Mouse (Mus musculus) intestine, embryonic 14.5 days (tissue): ENCODE data around the gene Atp8b3. TPM values are rescaled to one million over a fixed set of nuclear protein-coding genes. Genes with fewer than 3 reads are reported as not detected.

Experiments
- ATAC-seq: fragments of 200-750 bp; cut with Nextera tagmentation; replicated peaks from 2 replicates; pipeline ENCODE4 v1.8.0; 2017; ENCODE audit warnings: low read depth, moderate number of reproducible peaks, moderate TSS enrichment, moderate library complexity; ENCODE audit not compliant: low FRiP score, low TSS enrichment
- DNase-seq: peaks from one replicate; pipeline ENCODE4 v3.0.0-alpha.2; 2018; ENCODE audit warnings: low spot score
- H3K27ac ChIP-seq: fragments of 300-500 bp; sonication (generic); 2 replicates; pipeline ENCODE4 v1.5.1; 2014; ENCODE audit warnings: low read depth, mild to moderate bottlenecking, control low read depth
- H3K27me3 ChIP-seq: fragments of 300-500 bp; sonication (generic); replicated peaks from 2 replicates; pipeline ENCODE4 v1.6.1; 2014; ENCODE audit warnings: low read length, control low read depth; ENCODE audit not compliant: control insufficient read depth, insufficient read depth
- H3K36me3 ChIP-seq: fragments of 300-500 bp; sonication (generic); 2 replicates; pipeline ENCODE4 v1.6.1; 2014; ENCODE audit warnings: low read length, control low read depth; ENCODE audit not compliant: control insufficient read depth, insufficient read depth
- H3K4me1 ChIP-seq: fragments of 300-500 bp; sonication (generic); replicated peaks from 2 replicates; pipeline ENCODE4 v1.6.1; 2014; ENCODE audit warnings: low read length, control low read depth, mixed read lengths; ENCODE audit not compliant: control insufficient read depth, insufficient read depth
- H3K4me2 ChIP-seq: fragments of 300-500 bp; sonication (generic); 2 replicates; pipeline ENCODE4 v1.6.1; 2014; ENCODE audit warnings: low read length
- H3K4me3 ChIP-seq: fragments of 300-500 bp; sonication (generic); 2 replicates; pipeline ENCODE4 v1.5.1; 2014; ENCODE audit warnings: low read depth, low read length, control low read depth, mixed read lengths
- H3K9ac ChIP-seq: fragments of 300-500 bp; sonication (generic); 2 replicates; pipeline ENCODE4 v1.6.1; 2014; ENCODE audit warnings: mild to moderate bottlenecking, low read length
- H3K9me3 ChIP-seq: fragments of 300-500 bp; sonication (generic); 2 replicates; pipeline ENCODE4 v1.6.1; 2016; ENCODE audit warnings: low read length, control low read depth; ENCODE audit not compliant: control insufficient read depth
- WGBS: fragments of 180-500 bp; shearing (Covaris S2); extraction: QIAGEN DNeasy Blood & Tissue Kit; methylation state at CpG from one replicate; pipeline ENCODE4 v1.1.7; 2014; 5-methylcytosine and 5-hydroxymethylcytosine counted together
- polyA plus RNA-seq: library from polyadenylated mRNA; unstranded; fragments of >200 nt; fragmentation: Nextera tagmentation; extraction: Ambion mirVana; gene quantifications from 2 replicates; pipeline ENCODE4 v1.2.1, GENCODE M21; 2014

Gene Atp8b3
- polyA plus RNA-seq, 1 experiment from 2014 or later: 0.18 TPM

GRCm38 (mm10) chr10:80475290-80475959 is 63.5 kb downstream of the Atp8b3 start:
- peak overlapping the region; percentile 65 for H3K27ac ChIP-seq
- under 1% methylated on average over 58 of the region's 58 CpGs for WGBS

More at GRCm38 (mm10) chr10:80475290-80475959, 63.5 kb downstream of the Atp8b3 start:
- Histone ChIP-seq H3K9ac (peak overlapping the region; percentile 51), H3K27me3 (peaks cover 23% of the 10 kb centered on the region), H3K9me3 (no peaks in the 10 kb centered on the region), H3K4me3 (peak overlapping the region; percentile 52), H3K4me2 (peak overlapping the region; percentile 68), H3K4me1 (no peaks in the 10 kb centered on the region), H3K36me3 (no peaks in the 10 kb centered on the region)
- DNase-seq: peak; percentile 92
- ATAC-seq: peak; percentile 88

Other genes with a start within 250 kb of the Atp8b3 start
- 1,236 and 1,315 TPM in 2 replicates for gene Rps15, start 246.7 kb downstream of the Atp8b3 start, polyA plus RNA-seq
- 7.8 and 9.1 TPM in 2 replicates for gene Apc2, start 243.1 kb downstream of the Atp8b3 start, polyA plus RNA-seq
- gene 2310011J03Rik, start 218.6 kb downstream of the Atp8b3 start, polyA plus RNA-seq: 43.4 and 45.2 TPM in 2 replicates
- gene Pcsk4, start 209.6 kb downstream of the Atp8b3 start, polyA plus RNA-seq: 6.8 and 7.3 TPM in 2 replicates
- gene Reep6, start 209.2 kb downstream of the Atp8b3 start, polyA plus RNA-seq: 42.4 and 58.1 TPM in 2 replicates
- 8.1 and 8.7 TPM in 2 replicates for gene Adamtsl5, start 190.7 kb downstream of the Atp8b3 start, polyA plus RNA-seq
- gene Plk5, start 182.7 kb downstream of the Atp8b3 start, polyA plus RNA-seq: 0.22 and 0.32 TPM in 2 replicates
- gene Mex3d, start 151.5 kb downstream of the Atp8b3 start, polyA plus RNA-seq: 5.3 and 6.7 TPM in 2 replicates
- gene Mbd3, start 139.6 kb downstream of the Atp8b3 start, polyA plus RNA-seq: 203 and 206 TPM in 2 replicates
- 941 and 1,108 TPM in 2 replicates for gene Uqcr11, start 132.3 kb downstream of the Atp8b3 start, polyA plus RNA-seq
- gene Tcf3, start 105.5 kb downstream of the Atp8b3 start, polyA plus RNA-seq: 106 and 114 TPM in 2 replicates
- gene Onecut3, start 44.3 kb downstream of the Atp8b3 start, polyA plus RNA-seq: 0.04 and 0.09 TPM in 2 replicates
- gene Rexo1, start 22.4 kb upstream of the Atp8b3 start, polyA plus RNA-seq: 28.9 and 31.5 TPM in 2 replicates
- gene Klf16, start 38.2 kb upstream of the Atp8b3 start, polyA plus RNA-seq: 9.7 and 12.1 TPM in 2 replicates
- 99.4 and 114 TPM in 2 replicates for gene Abhd17a, start 51.2 kb upstream of the Atp8b3 start, polyA plus RNA-seq
- gene Scamp4, start 63.7 kb upstream of the Atp8b3 start, polyA plus RNA-seq: 108 and 111 TPM in 2 replicates
- gene Adat3, start 63.8 kb upstream of the Atp8b3 start, polyA plus RNA-seq: 9.2 and 10.1 TPM in 2 replicates
- 3.0 and 3.1 TPM in 2 replicates for gene Gm49322, start 66.9 kb upstream of the Atp8b3 start, polyA plus RNA-seq
- 66.5 and 116 TPM in 2 replicates for gene Csnk1g2, start 83.7 kb upstream of the Atp8b3 start, polyA plus RNA-seq
- 55.8 and 73.1 TPM in 2 replicates for gene Btbd2, start 117.9 kb upstream of the Atp8b3 start, polyA plus RNA-seq
- 68.2 and 71.1 TPM in 2 replicates for gene Mknk2, start 139.0 kb upstream of the Atp8b3 start, polyA plus RNA-seq
- 38.6 and 47.1 TPM in 2 replicates for gene Mob3a, start 162.9 kb upstream of the Atp8b3 start, polyA plus RNA-seq
- 15.5 and 15.9 TPM in 2 replicates for gene Izumo4, start 163.1 kb upstream of the Atp8b3 start, polyA plus RNA-seq
- 74.1 and 77.4 TPM in 2 replicates for gene Ap3d1, start 203.1 kb upstream of the Atp8b3 start, polyA plus RNA-seq
- gene Dot1l, start 216.1 kb upstream of the Atp8b3 start, polyA plus RNA-seq: 21.1 and 22.7 TPM in 2 replicates